Mouse (Mus musculus): ENCODE data around the gene Ccdc148.

Gene Ccdc148

DNA sequence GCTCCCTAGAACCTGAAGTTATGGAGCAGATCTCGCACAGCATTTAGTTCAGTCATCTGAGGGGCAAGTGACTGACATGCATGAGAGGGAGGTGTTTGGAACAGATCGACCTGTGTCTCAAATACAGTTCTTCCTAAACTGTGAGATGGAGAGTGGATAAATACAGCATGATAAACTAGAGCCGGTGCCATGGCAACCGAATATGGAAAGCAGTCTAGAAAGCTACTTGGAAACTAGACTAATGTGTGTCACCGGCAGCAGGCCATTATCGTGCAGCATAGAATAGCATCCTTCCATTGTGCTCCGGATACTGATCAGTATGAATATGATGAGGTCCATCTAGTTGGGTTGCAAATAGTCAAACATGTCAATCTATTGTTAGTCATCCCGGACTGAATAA lies 17.7 kb upstream of the Ccdc148 start:
- peak; percentile 66 for DNase-seq

DNA sequence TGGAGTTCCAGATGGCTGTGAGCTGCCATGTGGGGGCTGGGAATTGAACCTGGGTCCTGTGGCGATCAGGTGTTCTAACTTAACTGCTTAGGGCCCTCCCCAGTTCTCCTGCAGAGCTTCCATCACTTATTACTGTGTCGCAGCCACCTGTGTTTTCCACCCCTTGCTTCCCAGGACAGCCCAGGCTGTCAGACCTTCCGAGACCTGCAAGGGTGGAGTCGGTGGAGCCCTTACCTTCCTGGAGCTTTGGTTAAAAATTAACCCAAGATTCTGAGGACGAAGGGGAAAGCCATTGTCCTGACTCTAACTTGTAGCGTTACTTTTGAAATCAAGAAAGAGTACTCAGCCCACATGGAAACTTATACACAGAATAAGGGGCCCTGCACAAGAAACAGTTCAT lies 15.4 kb upstream of the Ccdc148 start:
- DNase-seq = no peak

DNA sequence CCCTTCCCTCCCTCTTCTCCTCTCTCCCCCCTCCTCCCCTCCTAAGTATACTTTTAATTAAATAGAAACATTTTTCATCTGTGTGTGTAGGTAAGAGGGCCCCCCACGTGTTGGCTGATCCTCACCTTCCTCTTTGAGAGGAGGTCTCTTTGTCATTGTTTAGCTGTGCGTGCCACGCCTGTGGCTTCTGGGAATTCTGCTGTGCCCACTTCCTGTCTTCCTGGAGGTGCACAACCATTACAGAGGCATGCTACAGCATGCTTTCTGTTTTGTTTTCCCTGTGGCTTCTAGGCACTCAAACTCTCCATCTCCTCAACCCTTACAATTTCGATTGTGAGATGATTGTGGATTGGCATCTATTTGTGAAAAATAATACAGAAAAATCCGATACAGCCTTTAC lies 11.1 kb upstream of the Ccdc148 start:
- DNase-seq = no peak

DNA sequence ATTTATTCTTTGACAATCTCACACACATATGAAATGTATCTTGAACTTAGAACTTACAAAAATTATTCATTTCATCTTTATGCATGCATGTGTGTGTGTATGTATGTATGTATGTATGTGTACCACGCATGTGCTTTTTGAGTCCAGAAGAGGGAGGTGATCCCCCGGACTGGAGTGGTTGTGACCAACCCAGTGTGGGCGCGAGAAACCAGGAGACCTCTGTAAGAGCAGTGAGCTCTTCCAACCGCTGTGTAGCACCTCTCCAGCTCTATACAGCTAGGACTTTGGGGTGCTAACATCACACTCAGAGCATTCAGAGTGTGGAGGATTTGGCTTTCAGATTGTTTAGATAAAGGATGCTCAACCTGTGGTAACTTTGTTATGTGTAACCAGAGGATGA lies 10.1 kb upstream of the Ccdc148 start:
- no peak for DNase-seq

DNA sequence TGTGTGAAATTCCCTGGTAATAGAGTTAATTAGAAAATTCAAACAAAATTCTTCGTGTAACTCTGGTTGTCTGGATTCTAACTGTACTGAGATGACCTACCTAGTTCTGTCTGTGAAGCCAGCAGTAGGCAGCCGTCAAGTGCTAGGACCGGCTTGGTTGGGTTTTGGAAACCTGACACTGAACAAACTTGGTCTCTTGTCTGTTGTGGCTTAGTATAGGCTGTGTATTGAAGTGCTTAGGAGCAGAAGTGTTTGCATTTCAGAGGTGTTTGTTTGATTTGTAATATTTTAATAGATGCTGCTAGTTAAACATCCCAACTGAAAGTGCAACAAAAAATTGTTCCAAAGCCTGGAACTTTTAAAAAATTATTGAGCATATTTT lies 9.7 kb upstream of the Ccdc148 start:
- no peak for DNase-seq

DNA sequence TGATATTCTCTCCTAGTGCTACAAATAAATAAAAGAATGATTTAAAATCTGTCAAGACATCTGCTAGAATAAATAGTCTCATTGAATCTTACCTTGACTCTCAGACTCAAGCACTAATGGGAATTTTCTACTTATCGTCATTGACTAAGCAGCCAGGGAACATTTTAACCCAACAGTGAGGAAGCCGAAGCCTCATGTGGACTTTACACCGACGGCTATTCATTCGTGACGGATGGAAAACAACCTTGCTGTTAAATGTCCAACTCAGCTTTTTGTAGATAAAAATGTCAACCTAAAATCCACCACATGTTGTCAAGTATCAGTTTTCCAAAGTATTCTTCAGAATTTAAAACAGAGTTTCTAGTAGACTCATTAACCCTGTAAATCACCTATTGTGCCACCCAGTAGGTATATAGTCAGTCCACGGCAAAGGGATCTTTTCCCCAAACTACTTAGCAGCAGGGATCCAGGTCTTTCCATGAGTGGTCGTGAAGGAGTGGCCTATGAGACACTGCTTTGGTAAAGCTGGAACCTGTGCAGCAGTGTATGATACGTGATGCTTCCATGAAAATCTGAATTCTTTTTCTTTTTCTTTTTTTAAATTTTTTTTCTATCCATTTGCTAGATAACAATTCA lies 9.2 kb upstream of the Ccdc148 start:
- DNase-seq = no peak

DNA sequence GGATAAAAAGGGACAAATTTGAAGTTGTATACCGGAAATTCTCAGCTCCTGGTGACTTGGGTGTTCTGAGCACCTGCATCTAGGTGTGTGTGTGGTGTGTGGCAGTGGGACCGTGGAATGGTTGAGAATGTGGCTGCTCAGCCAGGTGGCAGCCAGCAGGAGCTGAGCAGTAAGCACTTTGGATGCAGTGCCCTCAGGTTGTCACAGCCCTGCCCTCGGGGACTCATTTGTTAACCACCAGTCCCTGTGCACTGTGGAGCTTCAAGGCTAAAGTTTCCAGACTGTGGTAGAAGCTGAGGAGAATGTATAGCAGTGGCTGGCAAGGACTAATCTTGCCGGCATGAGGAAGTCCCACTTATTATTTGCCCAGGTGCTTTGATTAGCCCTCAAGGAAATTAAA lies 7.3 kb upstream of the Ccdc148 start:
- DNase-seq = no peak

DNA sequence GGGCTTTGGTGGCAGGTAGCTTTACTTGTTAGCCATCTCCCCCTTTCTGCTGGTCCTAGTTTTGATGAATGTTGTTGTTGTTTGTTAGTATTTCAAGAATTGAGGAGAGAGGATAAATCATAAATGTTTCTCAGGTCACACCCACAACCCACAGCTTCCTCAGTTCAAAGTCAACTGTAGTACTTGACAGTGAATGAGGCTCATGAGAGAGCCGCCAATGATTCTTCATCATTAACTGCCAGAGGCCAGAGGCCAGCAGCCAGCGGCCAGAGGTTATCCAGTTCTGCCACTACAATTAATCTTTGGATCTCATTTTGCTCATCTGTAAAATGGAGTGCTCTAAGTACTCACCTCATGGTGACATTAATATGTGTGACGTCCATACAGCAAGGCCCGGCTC lies 6.5 kb upstream of the Ccdc148 start:
- DNase-seq = no peak

DNA sequence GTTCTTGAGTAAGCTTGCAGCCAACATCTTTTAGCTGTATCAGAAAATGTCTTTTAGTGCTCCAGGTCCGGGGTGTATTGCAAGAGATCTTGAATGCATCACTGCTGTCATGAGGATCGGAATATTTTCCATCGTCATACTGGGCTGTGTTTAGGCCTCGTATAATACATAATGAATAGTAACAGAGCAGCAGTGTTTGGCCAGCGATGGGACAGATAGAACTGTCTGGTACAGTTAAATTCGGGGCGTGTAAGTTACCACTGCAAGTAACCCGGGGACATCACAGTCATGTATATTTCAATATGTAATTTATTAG lies 1.8 kb upstream of the Ccdc148 start:
- DNase-seq = peak; percentile 31

DNA sequence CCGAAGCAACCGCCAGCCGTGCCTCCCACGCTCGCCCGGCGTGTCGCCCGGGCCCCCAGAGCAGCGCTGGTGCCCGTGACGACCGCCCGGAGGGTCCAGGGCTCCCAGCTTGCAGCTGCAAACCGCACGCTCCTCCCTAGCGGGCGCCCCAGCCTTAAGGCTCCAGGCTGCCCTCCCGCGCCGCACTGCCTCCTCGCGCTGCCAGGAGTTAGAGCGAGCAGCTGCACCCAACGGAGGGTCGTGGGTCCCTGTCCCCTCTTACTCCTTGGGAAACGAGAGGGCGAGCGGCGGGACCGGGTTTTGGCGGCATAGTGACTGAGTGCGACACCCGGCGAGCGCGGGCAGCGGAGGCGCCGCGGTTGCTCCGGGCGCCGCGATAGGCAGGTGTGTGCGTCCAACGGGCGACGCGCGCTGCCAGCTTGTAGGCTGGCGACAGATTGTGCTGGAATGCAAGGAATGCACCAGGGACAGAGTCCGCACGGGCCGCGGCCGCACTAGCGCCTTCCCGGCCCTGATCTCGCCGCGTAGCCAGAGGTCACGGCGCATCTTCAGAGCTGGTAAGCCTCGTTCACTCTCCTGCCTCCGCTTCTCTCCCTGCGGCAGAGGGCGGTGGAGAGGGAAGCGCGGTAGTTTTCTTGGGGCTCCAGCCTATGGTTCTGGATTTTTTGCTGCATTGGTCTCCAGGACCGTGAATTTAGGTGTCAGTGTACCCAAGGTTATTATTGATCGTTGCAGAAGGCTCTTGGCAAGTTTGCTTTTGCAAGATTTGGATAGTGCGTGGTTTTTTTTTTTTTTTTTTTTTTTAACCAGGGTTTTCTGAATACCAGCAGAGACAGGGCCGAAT lies 1.2 kb upstream of the Ccdc148 start:
- DNase-seq = peak; percentile 74

DNA sequence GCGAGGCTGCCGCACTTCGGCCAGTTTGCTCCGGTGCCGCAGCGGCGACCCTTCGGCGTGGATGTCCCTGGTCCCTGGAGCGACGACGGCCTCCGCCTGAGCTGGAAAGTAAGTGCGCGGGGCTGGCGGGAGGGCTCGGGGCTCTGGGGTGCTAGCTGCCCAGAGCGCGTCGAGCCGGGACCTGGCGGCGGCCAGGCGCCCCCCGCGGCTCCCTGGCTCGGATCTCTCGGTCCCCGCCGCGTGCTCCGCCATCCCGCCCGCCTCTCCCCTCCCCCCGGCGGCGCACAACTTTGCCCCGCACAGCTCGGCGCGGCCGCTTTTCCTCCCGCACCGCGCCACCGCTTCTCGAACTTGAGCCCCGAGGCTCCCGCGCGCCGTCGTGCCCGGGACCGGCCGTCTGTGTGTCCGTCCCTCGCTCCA lies 548 bp upstream of the Ccdc148 start:
- peak; percentile 24 for DNase-seq

DNA sequence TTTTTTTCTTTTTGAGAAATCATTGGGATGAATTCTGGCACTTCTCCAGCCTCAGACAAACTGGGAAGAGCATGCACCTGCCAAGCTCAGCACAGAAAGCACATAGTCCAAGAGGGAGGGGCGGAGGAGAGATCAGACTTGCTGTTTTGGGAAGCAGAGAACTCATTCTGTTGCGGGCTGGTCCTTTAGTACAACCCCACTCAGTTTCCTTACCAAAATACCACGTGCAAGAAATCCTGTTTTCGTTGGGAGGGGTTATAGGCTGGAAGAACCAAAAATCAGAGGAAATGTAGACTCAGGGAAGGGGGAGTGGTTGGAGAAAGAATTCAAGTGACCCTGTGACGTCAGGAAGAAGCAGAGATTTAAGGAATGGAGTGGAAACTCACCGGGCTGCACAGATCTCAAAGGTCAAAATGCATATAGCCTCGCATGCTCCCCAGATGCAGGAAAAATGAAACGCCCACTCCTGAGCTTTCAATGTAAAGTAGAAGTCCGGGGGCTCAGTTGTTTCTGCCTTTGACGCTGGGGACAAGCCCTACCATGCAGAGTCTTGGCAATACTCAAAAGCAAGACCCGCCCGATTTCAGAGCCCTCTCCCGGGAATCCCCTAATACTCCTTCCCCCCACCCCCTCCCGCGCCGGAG lies 400 bp downstream of the Ccdc148 start:
- DNase-seq = peak; percentile 46

DNA sequence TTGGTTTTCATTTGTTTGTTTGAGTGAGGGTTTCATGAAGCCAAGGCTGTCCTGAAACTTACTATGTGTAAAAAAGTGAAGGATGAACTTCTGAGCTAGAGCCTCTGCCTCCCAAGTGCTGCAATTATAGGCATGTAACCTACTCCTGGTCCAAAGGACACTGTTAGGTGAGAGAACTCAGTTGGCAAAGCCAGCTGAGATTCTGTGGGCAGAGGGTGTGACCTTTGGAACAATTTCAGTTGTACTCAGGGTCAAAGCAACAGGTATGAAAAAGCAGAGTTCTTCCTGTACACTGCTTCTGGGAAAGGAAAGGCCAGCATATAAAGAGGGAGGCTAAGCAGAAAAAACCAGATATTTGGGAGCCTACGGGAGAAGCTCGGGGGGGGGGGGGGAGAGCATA lies 2.4 kb downstream of the Ccdc148 start:
- no peak for DNase-seq

DNA sequence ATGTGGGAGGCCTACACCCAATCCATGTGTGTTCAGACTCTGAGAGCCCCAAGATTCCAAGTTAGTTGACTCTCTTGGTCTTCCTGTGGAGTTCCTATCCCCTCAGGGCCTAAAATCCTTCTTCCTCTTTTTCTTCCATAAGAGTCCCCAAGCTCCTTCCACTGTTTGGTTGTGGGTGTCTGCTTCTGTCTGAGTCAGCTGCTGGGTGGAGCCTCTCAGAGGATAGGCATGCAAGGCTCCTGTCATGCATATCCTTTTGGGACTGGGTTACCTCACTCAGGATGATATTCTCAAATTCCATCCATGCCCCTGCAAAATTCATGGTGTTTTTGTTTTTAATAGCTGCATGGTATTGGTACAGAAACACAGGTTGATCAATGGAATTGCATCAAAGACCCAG lies 5.1 kb downstream of the Ccdc148 start:
- DNase-seq = no peak

DNA sequence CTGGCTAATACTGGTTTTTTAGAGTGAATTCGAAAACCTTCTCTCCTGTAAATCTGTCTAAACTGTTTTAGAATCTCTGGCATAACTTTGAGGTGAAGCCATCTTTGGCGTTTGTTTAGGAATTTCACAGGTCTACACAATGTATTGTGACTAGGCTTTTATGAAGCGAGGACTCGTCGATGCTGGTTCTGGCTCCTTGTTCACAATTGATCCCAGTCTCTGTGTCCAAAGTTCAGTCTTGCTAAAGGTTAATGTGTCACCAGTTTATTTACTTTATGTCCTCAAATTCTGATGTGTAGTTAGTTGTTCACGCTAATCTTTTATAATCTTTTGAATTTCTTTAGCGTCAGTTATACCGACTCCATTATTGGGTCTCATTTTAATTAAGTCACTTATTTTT lies 29.4 kb downstream of the Ccdc148 start:
- DNase-seq = no peak

DNA sequence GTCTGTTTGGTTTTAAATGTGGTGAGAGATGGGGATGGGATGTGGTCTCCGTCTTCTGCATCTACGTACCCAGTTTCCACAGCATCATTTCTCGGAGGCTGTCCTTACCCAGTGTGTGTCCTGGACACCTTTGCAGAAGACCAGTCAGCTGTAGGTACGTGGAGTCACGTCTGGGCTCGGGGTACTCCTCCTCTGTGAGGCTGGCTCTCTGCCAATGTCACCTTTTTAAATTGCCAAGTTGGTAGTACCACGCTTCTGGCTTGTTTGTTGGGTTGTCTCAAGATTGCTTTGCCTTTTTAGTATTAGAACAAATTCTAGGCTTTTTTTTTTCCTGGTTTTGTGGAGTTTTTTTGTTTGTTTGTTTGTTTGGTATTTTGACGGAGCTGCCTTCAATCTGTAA lies 30.7 kb downstream of the Ccdc148 start:
- no peak for DNase-seq

DNA sequence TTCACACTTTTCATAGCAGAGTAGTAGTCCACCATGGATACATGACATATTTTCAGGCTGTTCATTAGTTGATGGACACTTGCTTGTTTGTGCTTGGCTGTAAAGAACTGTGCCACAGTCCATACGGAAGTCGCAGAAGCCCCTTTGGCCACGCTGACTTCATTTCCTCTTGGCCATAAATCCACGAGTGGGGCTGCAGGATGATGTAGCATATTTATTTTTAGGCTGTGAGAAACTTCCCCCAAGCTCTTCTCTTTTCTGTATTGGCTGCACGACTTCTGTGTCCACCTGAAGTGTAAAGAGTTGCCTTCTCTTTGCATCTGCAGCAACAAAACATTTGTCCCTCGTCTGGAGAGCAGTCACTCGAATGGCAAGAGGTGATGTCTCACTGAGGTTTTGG lies 31.5 kb downstream of the Ccdc148 start:
- peak; percentile 15 for DNase-seq

DNA sequence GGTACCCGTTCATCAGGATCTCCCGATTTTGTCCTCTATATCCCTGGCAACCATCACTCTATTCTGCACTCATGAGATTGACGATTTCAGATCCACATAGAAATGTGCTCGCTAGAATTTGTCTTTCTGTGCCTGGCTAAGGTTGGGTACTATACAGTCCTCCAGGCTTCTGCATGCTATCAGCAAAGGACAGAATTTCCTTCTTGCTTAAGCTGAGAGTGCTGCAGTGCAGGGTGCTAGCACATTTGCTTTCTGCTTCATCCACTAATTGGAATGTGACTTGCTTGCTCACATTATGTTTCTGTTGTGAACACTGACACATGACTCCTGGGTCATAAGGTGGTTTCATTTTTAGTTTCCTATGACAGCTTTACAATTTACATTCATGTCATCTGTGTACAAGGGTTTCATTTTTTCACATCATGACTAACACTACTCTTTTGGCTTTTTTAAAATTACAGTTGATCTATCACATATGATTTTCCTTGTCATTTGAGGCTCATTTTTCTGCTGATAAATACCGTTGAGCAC lies 104.8 kb downstream of the Ccdc148 start:
- DNase-seq = no peak

DNA sequence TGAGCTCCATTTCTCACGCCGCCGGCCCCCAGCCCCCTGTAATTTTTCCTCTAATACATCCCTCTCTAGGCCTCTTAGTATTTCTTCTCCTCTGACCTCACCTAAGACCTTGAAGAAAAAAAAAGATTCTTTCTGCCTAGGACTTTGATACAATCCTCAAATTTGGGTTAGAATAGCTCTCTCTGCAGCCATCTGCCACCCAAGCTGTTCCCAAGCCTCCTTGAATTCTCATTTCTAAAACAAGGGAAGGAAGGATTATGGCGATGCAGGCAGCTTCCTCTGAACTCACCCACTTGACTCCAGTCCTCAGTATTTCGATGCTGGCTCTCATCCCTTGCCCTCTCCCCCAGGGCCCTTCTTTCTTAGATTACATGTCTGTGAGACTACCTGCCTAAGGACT lies 106.1 kb downstream of the Ccdc148 start:
- DNase-seq = peak; percentile 48

DNA sequence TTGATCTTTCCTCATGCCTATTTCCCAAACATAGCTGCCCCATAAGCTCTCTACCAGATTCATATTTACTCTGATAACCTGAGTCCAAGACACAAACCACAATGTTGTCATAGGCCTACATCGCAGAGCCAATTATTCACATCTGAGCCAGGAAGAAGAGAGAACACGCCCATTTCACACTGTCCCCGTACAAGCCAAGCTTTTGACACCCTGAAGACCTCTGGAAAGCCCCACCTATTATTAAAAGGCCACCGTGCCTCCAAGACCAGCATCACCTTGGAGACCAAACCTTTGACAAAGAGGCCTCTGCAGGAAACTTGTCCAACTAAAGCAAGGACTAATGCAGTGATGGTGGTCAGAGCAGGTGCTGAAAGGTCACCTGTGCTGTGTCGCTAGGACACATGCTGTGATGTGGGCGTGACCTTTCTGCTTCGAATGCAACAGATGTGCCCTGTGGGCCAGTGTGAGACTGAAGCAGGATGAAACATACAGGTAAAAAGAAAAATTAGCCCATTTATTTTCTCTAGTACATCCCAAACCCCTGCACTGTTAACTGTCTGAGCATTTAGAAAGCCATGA lies 106.9 kb downstream of the Ccdc148 start:
- DNase-seq = no peak

DNA sequence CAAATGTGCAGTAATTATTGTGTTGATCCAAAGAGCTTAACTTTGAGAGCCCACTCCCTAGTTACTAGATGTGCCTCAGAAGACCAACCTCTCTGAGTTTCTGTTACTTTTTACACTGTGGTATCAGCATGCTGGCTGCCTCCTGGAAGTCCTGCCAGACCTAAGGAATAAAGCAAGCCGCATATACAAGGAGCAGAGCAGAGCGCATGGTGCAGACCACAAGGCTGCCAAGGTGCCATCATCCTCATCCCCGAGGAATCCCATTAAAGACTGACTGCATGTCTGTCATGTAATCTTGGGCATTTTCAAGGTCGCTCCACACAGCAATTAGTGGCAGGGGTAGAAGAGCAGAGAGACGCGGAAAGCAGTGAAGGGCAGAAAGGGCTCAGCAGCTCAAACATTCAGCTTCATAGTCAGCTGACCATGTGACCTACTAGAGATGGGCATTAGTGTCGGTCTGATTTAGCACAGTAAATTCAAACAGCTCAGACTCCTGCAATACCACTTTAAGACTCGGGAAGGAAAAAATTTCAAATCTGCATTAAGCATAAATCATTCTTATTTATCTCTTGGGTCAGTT lies 110.1 kb downstream of the Ccdc148 start:
- no peak for DNase-seq

DNA sequence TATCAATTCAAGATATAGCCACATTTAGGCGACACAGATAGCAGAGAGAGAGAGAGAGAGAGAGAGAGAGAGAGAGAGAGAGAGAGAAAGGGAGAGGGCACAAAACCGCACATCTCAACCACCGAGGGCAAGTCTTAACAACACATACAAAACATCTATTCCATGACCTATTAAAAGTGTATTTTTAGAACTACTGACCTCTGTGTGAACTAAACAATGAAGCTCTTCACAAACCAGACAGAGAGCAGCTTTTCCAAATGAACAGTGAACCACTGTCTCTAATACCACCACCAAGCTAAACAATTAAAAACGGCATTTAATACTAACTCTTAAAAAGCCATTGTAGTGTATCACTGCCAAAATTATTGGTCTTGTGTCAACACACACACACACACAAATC lies 110.8 kb downstream of the Ccdc148 start:
- DNase-seq = no peak

DNA sequence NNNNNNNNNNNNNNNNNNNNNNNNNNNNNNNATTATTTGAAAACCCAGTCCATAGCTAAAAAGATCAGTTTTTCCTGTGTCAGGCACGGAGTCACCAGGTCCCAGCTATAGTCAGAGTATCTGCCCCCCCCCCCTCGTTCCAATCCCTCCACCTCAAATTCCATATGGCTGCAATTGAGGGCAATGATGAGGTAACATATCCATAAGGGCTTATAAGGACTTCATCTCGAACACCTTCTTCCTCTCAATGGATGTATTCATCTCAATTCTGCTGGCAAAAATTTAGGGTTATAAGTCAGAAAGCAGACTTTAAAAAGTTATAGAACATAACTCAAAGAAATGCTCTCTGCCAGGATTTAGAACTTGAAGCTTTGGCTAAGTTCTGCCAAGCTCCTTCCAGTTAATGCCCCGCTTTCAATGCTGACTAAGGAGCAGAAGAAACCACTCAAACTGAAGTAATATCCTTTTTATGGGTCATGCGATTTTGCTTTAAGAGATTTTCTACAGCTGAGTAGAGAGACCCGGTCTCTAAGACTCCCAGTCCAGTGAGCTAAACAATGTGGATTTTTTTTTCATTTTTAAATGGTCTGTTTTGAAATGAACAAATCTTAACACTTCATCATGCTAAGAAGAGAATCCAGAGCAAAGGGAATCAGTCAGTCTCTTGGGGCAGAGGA lies 111.6 kb downstream of the Ccdc148 start:
- no peak for DNase-seq
